Mouse (Mus musculus) c-Kit-positive CD71-positive TER-119-positive erythroid progenitor cells, embryonic 14.5 days (primary cell): ENCODE data around the gene Amotl2.

Experiments
- DNase-seq: peaks from one replicate; pipeline ENCODE4 v3.0.0-alpha.2; 2013; ENCODE audit warnings: low spot score

The Amotl2 gene

DNA sequence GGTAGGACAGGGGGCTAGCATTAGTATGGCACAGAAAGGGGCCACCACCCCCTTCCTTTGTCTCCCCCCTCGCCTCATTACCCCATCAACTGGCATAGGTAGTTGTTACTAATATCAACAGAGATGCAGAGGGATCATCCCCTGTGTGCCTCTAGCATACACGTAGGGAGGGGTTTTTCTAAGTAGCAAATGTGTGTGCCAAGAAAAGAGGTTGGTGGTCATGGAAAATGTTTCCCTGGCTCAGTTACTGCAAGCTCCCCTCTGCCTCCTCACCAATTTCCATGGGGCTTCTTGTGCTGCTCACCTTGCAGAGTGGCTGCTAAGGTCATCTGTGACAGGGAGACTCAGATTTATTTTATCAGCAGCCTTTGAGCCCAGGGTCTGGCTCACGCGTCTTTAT lies 2.6 kb downstream of the Amotl2 start:
- DNase-seq, result no peak

DNA sequence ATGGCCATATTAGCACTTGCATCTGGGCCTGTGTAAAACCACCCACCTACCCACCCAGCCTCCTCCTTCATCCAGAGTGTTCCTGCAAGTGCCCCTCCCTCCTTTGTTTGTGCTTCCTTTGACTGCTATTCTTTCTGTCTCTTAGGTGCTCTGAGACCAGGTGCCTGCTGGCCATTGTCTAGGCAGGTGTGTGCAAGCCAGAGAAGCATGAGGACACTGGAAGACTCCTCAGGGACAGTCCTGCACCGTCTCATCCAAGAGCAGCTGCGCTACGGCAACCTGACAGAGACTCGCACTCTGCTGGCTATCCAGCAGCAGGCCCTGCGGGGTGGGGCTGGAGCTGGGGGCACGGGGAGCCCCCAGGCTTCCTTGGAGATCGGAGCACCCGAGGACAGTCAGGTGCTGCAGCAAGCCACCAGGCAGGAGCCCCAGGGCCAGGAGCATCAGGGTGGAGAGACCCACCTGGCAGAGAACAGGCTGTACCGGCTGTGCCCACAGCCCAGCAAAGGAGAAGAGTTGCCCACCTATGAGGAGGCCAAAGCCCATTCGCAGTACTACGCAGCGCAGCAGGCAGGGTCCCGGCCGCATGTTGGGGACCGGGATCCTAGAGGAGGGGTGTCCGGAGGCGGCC lies 3.6 kb downstream of the Amotl2 start:
- DNase-seq, result no peak

DNA sequence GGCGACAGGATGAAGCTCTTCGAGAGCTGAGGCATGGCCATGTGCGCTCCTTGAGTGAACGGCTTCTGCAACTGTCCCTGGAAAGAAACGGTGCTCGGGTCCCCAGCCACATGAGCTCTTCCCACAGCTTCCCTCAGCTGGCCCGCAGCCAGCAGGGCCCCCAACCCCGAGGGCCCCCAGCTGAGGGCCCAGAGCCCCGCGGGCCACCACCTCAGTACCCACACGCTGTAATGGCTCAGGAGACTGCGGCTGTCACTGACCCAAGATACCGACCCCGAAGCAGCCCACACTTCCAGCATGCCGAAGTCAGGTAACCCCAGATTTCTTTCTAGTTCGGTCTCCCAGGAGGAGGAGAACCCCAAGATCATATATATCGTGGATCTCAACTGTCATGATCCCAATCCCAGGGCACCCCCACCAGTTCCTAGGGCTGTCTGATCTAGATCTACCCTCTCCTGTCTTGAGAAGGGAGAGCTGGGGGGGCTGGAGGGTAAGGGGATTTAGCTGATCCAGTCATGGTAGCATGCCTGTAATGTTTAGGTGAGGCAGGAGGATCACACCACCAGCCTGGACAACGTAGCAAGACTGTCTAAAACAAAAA lies 4.2 kb downstream of the Amotl2 start:
- DNase-seq, result no peak

DNA sequence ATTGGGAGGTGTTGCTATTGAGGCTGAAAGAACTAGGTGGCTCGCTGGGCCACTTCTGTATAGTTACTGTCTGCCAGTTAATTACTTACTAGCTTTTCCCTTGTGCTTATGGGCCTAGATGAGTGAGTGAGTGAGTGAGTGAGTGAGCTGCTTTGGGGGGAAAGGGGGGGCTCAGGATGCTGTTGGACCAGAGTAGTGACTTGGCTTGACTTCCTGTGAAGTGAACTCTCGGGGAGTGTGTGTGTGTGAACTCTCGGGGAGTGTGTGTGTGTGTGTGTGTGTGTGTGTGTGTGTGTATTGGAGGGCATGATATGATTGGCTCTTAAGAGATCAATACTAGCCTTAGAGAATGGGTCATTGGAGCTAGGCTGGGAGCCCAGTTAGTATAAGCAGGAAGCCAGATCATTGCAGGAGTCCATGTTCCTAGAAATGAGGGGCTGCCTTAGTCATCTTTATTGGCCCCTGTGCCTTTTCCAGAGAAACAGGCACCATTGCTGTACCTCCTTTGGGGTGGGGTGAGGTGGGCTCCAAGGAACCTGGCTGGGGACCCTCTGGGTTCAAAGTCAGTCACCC lies 5.0 kb downstream of the Amotl2 start:
- no peak for DNase-seq

- no peak for DNase-seq
These were observed 5.6 kb downstream of the Amotl2 start for GRCm38 (mm10) chr9:102722071-102722561.

DNA sequence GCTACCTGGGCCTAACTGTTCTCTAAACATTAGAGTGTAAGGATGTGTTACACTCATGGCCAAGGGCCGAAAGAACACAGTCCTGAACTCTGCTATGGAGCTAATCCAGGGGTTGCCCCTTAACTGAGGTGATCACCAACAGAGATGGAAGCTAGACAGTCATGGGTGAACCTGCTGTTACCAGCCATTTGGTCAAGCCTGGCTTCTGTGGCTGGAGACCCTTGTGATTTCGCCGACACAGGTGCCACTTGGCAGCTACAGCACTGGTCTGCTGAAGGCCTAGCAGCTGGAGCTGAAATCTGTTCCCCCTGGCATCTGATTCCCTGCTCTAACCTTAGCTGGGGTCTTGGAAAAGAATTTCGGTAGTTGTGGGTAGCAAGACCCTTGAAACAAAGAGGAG lies 6.3 kb downstream of the Amotl2 start:
- DNase-seq, result no peak

- DNase-seq, result no peak
These were observed 6.8 kb downstream of the Amotl2 start for GRCm38 (mm10) chr9:102723241-102723709.

- DNase-seq, result no peak
These were observed 7.6 kb downstream of the Amotl2 start for GRCm38 (mm10) chr9:102723990-102724461.

DNA sequence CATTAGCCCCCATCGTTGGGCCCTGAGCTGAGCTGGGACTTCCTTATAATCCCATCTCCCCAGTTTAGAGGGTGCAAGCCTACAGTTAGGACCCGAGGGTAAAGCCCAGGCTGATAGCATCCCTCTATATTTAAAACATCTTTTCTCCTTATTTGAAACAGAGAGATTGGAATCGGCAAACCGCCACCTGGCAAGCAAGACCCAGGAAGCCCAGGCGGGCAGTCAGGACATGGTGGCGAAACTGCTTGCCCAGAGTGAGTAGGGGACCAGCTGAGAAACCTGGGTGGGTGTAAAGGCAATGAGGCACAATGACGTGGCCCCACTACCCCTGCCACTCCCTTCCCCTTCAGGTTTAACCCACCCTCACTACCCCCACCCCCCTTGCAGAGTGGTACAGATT lies 8.5 kb downstream of the Amotl2 start:
- no peak for DNase-seq

GRCm38 (mm10) chr9:102725958-102726654 lies 9.6 kb downstream of the Amotl2 start:
- DNase-seq, result no peak

DNA sequence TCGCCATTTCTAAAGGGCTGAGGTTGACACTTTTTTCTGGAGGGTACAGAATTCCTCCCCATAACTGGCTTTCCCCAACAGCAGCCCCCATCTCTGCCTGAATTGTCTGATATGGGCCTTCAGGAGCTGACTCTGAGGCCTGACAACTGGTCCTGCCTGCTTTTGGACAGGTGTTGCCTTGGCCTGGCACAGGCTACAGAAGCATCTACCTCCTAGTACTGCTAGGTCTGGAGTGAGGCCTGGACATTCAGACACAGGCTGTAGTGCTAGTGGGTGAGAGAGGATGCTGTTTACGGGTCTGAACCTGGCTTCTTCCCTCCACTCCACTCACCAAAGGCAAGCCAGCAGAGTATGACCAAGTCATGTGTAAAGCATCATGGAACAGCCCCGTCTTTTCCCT lies 10.3 kb downstream of the Amotl2 start:
- DNase-seq, result no peak

DNA sequence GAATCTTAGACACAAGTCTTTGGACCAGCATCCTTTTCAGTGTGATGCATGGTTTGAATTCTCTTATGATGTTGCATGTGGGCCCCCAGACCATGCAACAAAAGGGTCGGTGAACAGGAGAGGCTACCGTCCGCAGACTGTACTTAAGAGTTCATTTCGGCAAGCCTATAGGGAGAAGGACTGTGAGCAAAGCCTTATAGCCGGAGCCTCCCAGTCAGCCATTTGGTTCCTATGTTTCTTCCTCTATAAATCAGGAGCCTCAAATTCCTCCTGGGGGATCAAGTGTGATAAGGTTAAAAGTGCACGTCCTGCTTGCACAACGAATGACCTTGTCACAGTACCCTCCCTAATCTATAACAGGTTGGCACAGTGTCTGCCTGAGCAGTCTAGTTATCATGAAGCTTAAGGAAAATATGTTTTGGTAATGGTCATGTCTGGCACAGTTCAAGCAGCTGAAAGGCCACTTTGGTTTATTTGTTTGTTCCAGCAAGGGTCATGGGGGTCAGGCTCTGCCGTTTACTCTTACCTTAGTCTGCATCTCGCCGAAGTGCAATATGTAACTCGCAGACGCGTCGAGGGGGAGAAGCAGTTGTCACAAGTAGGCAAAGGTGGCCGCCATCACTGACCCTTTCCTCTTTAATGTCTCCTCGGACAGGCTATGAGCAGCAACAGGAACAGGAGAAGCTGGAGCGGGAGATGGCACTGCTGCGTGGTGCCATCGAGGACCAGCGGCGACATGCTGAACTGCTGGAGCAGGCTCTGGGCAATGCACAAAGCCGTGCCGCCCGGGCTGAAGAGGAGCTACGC lies 11.4 kb downstream of the Amotl2 start:
- DNase-seq, result no peak

GRCm38 (mm10) chr9:102728469-102728747 lies 11.9 kb downstream of the Amotl2 start:
- DNase-seq, result no peak

- DNase-seq, result no peak
These were observed 12.8 kb downstream of the Amotl2 start for GRCm38 (mm10) chr9:102729093-102729845.

GRCm38 (mm10) chr9:102729876-102730413 lies 13.5 kb downstream of the Amotl2 start:
- DNase-seq, result no peak

GRCm38 (mm10) chr9:102731044-102731471 lies 14.6 kb downstream of the Amotl2 start:
- DNase-seq, result no peak

DNA sequence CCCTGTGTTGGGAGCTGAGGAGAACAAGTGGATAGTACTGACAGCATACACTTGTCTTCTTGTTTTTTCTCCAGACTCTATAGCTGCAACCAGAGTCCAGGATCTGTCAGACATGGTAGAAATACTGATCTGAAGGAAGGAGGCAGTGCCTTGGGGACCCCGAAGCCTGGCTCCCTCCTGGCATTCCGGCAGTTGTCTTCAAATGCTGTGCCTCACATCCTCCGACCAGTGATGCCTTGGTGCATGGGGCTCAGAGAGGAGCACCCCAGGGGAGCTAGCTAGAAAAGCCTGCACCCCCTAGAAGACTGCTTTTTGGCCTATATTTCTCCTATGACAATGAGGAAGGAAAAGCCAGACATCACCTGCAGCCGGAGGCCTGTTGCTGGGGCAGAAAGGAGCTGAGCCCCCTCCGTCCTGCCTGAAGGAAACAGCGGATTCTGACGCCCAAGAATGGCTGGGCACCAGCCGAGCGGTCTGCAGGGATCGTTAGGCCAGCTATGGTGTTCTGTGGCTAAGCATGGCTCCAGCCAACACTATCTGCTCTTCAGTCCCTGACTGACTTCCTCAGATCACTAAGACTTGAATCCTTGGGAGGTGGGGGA lies 15.2 kb downstream of the Amotl2 start:
- DNase-seq, result no peak

- no peak for DNase-seq
These were observed 15.9 kb downstream of the Amotl2 start for GRCm38 (mm10) chr9:102732326-102732865.

- DNase-seq, result no peak
These were observed 17.0 kb downstream of the Amotl2 start for GRCm38 (mm10) chr9:102733459-102733858.

- no peak for DNase-seq
These were observed 17.7 kb downstream of the Amotl2 start for GRCm38 (mm10) chr9:102733999-102734738.
